Mouse (Mus musculus) kidney, postnatal 0 days (tissue): ENCODE results near the gene Ehd2. TPM values are rescaled to one million over a fixed set of nuclear protein-coding genes. Genes with fewer than 3 reads are reported as not detected.

Experiments
- ATAC-seq: fragments of 200-750 bp; cut with Nextera tagmentation; replicated peaks from 2 replicates; pipeline ENCODE4 v1.8.0; 2017; ENCODE audit warnings: low read depth, moderate number of reproducible peaks, moderate TSS enrichment, moderate library complexity; ENCODE audit not compliant: low FRiP score
- DNase-seq: peaks from one replicate; pipeline ENCODE4 v3.0.0-alpha.2; 2016; ENCODE audit warnings: low spot score
- H3K27ac ChIP-seq: fragments of 300-500 bp; sonication (generic); 2 replicates; pipeline ENCODE4 v1.5.1; 2014; ENCODE audit warnings: mild to moderate bottlenecking
- H3K27me3 ChIP-seq: fragments of 300-500 bp; sonication (generic); 2 replicates; pipeline ENCODE4 v1.6.1; 2014; ENCODE audit warnings: low read length, mixed read lengths; ENCODE audit not compliant: insufficient read depth
- H3K36me3 ChIP-seq: fragments of 300-500 bp; sonication (generic); 2 replicates; pipeline ENCODE4 v1.6.1; 2014; ENCODE audit warnings: low read length, mixed read lengths; ENCODE audit not compliant: insufficient read depth
- H3K4me1 ChIP-seq: fragments of 300-500 bp; sonication (generic); replicated peaks from 2 replicates; pipeline ENCODE4 v1.6.1; 2014; ENCODE audit warnings: antibody characterized with exemption, low read length, mixed read lengths; ENCODE audit not compliant: insufficient read depth
- H3K4me2 ChIP-seq: fragments of 300-500 bp; sonication (generic); 2 replicates; pipeline ENCODE4 v1.6.1; 2014; ENCODE audit warnings: mild to moderate bottlenecking, low read length, moderate library complexity, mixed read lengths
- H3K4me3 ChIP-seq: fragments of 300-500 bp; sonication (generic); replicated peaks from 2 replicates; pipeline ENCODE4 v1.5.1; 2014; ENCODE audit warnings: low read depth, low read length
- H3K9ac ChIP-seq: fragments of 300-500 bp; sonication (generic); 2 replicates; pipeline ENCODE4 v1.6.1; 2014; ENCODE audit warnings: low read depth, low read length
- H3K9me3 ChIP-seq: fragments of 300-500 bp; sonication (generic); replicated peaks from 2 replicates; pipeline ENCODE4 v1.6.1; 2016; ENCODE audit warnings: low read length, inconsistent platforms, mixed read lengths
- CTCF ChIP-seq: IDR thresholded peaks from 2 replicates; pipeline ENCODE4 v1.5.1; 2016; ENCODE audit warnings: antibody characterized with exemption, low read depth, mild to moderate bottlenecking, moderate library complexity
- WGBS: fragments of 180-500 bp; shearing (Covaris S2); extraction: QIAGEN DNeasy Blood & Tissue Kit; methylation state at CpG from one replicate; pipeline ENCODE4 v1.1.7; 2014; 5-methylcytosine and 5-hydroxymethylcytosine counted together
- polyA plus RNA-seq: library from polyadenylated mRNA; unstranded; fragments of >200 nt; fragmentation: Nextera tagmentation; extraction: Ambion mirVana; gene quantifications from 2 replicates; pipeline ENCODE4 v1.2.1, GENCODE M21; 2015

The Ehd2 gene
- polyA plus RNA-seq, result 24.6 and 26.6 TPM in 2 replicates

DNA sequence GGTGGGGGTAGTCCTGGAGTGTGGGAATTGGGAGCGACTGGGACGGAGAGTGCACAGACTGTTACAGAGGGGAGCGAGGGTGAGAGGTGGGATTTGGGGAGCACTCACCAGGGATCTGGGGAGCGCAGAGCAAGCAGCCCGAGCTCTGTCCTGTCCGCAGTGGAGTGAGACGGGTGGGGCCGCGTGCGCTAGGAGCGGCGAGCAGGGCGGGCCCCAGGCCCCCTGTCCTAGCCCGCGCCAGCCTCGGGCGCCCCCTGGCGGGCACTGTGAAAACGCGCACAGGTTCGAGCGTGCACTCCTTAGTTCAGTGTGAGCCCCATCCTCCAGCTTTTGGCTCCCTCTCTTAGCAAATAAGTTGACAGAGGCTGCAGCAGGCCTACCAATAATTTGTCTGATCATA is at the start of gene Ehd2:
Gene Ehd2, minus strand, starts transcription at position 256 of the 400 bp plus-strand sequence.
- Histone ChIP-seq H3K27ac (no peak within 1 kb of the TSS), H3K27me3 (no peaks in the 10 kb centered on the region), H3K36me3 (peaks cover 11% of the 10 kb centered on the region), H3K9me3 (no peaks in the 10 kb centered on the region), H3K4me2 (peak within 1 kb of the TSS; percentile 62), H3K9ac (peak within 1 kb of the TSS; percentile 46), H3K4me1 (no peaks in the 10 kb centered on the region), H3K4me3 (peak within 1 kb of the TSS; percentile 47)
- TF ChIP-seq CTCF, result peak; percentile 93
- ATAC-seq (peak; percentile 79), DNase-seq (peak; percentile 88)
- 1% methylated on average over 19 of the region's 22 CpGs for WGBS

DNA sequence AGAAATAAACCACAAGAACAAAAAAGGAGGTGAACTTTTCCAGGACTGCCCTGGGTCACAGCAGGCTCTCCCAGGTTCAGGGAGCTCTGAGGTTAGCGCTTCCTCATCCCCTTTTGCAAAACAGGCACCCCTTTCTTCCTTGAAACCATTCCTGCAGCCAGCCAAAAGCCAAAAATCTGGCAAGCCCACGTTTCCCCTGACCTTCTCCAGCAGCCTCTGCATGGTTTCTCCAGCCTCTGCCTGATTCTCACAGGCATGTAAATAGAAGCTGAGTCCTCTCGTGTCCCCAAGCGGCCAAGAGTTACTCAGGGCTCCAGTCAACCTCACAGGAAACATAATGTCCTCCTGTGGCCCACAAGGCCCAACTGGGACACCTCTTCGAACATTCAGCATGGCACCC is 48.0 kb upstream of the Ehd2 start:
- no peak for TF ChIP-seq CTCF
- H3K27me3 ChIP-seq, result no peaks in the 10 kb centered on the region
- H3K4me1 ChIP-seq, result peaks cover 13% of the 10 kb centered on the region; the same call in 1 of the 2 replicates
- DNase-seq (no peak), ATAC-seq (no peak)
- no peak overlapping the region for H3K4me3 ChIP-seq
- H3K27ac ChIP-seq, result peak overlapping the region; percentile 50
- H3K4me2 ChIP-seq, result no peak overlapping the region
- H3K9ac ChIP-seq, result no peak overlapping the region
- H3K36me3 ChIP-seq, result no peaks in the 10 kb centered on the region
- WGBS, result 77% methylated on average over 5 of the region's 5 CpGs
- no peaks in the 10 kb centered on the region for H3K9me3 ChIP-seq

DNA sequence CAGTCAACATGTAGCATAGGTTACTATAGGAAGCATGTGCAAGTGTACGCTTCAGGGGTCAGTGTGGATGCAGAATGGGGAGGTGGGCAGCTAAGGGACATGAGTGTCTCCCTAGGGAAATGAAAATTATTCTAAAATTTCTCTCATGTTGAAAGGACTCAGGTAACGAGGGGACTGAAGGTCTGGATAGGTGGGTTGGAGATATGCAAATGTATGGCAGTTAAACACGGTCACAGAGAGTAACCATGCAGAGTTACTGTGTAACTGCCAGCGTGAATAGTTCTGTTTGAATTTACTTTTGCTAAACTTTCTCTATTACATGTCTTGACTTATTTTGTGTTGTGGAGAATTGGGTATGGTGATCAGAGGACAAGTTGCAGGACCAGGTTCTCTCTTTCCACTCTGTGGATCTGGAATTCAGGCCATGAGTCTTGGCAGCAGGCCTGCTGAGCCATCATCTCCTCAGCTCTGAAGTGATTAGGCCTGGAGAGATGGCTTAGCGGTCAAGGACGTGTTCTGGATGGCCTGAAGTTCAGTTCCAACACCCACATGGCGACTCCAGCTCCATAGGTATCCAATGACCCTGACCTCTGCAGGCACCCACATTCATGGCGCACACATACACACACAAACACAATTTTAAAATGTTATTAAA is 47.3 kb upstream of the Ehd2 start:
- Histone ChIP-seq H3K4me3 (no peak overlapping the region), H3K4me2 (no peak overlapping the region), H3K27me3 (no peaks in the 10 kb centered on the region), H3K27ac (peak overlapping the region; percentile 50), H3K9ac (no peak overlapping the region), H3K36me3 (no peaks in the 10 kb centered on the region), H3K4me1 (peaks cover 13% of the 10 kb centered on the region; the same call in 1 of the 2 replicates), H3K9me3 (no peaks in the 10 kb centered on the region)
- ATAC-seq (no peak), DNase-seq (no peak)
- WGBS, result 66% methylated on average over 8 of the region's 8 CpGs
- TF ChIP-seq CTCF, result no peak

DNA sequence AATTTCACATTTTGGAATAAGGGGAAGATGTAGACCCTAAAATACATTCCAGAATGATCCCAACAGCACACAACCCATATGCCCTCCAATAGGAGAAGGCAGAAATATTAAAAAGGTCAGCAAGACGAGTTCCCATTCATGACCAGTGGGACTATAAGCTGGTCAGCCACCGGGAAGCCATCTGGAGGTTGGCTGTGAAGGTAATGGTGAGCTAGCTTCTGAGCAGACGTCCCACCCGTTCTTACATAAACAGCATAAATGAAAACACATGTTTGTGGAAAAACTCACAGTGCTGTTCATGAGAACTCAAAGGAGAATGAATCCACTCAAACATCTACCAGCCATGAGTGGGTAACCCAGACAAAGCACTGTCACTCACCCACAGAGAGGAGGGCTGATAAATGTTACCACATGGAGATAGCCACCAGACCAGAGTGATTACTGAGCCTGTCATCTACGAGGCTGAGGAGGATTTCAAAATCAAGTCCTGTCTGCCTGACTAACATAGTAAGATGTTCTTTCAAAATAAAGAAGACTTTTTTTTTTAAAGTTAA is 46.4 kb upstream of the Ehd2 start:
- DNase-seq (no peak), ATAC-seq (no peak)
- no peak overlapping the region for H3K4me3 ChIP-seq
- H3K4me1 ChIP-seq, result peaks cover 13% of the 10 kb centered on the region; the same call in 1 of the 2 replicates
- H3K27ac ChIP-seq, result no peak overlapping the region
- no peaks in the 10 kb centered on the region for H3K9me3 ChIP-seq
- no peak overlapping the region for H3K4me2 ChIP-seq
- no peaks in the 10 kb centered on the region for H3K27me3 ChIP-seq
- no peaks in the 10 kb centered on the region for H3K36me3 ChIP-seq
- no peak overlapping the region for H3K9ac ChIP-seq
- 78% methylated on average over 5 of the region's 5 CpGs for WGBS
- TF ChIP-seq CTCF, result no peak

DNA sequence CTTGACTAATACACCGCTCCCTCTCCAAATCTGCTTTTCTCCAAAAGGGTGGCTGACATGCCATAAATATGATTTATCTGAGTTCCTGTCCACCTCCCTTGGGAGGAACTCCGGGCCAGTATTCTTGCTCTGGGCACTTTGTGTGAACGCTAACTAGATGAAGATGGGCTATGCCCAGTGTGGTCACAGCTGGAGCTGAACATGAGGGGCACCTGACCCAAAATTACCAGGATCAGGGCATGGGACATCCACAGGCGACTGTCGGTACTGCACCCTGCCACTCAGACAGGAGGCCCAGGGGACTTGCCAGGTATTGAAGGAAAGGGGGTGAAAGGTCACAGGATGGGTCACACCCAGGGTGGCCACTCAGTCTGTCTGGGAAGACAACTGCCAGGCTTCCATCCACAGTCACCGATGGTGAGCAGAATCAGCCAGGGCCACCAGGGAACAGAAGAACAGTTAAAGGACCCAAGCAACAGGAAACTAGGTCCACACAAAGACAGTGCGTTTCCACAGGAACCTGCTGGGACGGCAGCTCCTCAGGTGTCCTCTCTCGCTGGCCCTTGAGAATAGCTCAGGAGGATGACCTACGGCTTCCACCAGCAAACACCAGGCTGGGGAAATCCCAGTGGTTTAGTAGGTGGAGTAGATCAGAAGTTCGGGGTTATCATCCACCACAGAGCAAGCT is 45.4 kb upstream of the Ehd2 start:
- H3K9ac ChIP-seq, result no peak overlapping the region
- ATAC-seq, result peak; percentile 57
- no peaks in the 10 kb centered on the region for H3K36me3 ChIP-seq
- peak; percentile 67 for DNase-seq
- no peak overlapping the region for H3K27ac ChIP-seq
- H3K9me3 ChIP-seq, result no peaks in the 10 kb centered on the region
- TF ChIP-seq CTCF, result peak; percentile 58
- 57% methylated on average over 11 of the region's 11 CpGs for WGBS
- no peak overlapping the region for H3K4me2 ChIP-seq
- peaks cover 13% of the 10 kb centered on the region; the same call in 1 of the 2 replicates for H3K4me1 ChIP-seq
- no peak overlapping the region for H3K4me3 ChIP-seq
- H3K27me3 ChIP-seq, result no peaks in the 10 kb centered on the region

DNA sequence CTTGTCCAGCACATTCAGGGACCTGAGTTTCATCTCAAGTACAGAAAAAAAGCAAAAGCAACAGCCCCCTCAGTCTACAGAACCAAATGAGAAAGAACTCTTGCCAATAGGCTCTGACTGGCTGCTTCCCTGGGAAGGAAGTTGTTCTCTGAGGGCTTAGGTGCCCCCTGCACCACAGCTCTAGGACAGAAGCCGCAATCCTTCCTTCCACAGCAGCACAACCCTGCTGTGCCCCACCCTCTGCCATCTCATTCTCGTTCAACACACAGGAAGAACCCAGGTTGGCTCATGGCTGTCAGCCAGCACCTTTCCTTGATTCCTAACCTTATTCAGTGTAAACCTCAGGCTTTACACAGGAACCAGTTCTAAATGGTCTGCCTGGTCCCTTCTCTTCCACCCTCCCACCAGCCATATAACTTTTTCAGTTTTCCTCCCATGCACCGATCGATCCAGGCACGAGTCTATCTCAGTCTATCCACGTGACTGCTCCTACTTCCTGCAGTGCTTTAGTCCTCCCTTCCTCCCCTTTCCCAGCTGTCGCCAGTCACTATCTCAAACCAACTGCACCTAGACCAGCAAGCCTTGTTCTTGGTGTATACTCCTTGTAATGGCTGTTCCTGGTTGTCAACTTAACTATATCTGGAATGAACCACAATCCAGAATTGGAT is 44.2 kb upstream of the Ehd2 start:
- Histone ChIP-seq H3K9ac (no peak overlapping the region), H3K27me3 (no peaks in the 10 kb centered on the region), H3K27ac (peak overlapping the region; percentile 6; the same call in 1 of the 2 replicates), H3K4me2 (no peak overlapping the region), H3K36me3 (no peaks in the 10 kb centered on the region), H3K9me3 (no peaks in the 10 kb centered on the region), H3K4me3 (no peak overlapping the region), H3K4me1 (peaks cover 13% of the 10 kb centered on the region; the same call in 1 of the 2 replicates)
- no peak for TF ChIP-seq CTCF
- WGBS, result 65% methylated on average over 7 of the region's 7 CpGs
- ATAC-seq (no peak), DNase-seq (no peak)
